Mouse (Mus musculus) splenic B cell, adult 2 months (primary cell): Measurements from ENCODE around the gene Lgi2.

Source experiments
- DNase-seq: peaks from one replicate; pipeline ENCODE4 v3.0.0-alpha.2; 2011; ENCODE audit warnings: low read depth, low spot score
- H3K27me3 ChIP-seq: 2 replicates; pipeline ENCODE4 v1.6.1; 2012; ENCODE audit warnings: mild to moderate bottlenecking, low read length, moderate library complexity, mixed read lengths; ENCODE audit not compliant: control insufficient read depth, poor library complexity, insufficient read depth, severe bottlenecking
- H3K36me3 ChIP-seq: 2 replicates; pipeline ENCODE4 v1.6.1; 2012; ENCODE audit warnings: mild to moderate bottlenecking, low read length, moderate library complexity, mixed read lengths; ENCODE audit not compliant: control insufficient read depth, poor library complexity, insufficient read depth, severe bottlenecking

The Lgi2 gene

GRCm38 (mm10) chr5:52516072-52516476, 50.2 kb downstream of the Lgi2 start:
- no peaks in the 10 kb centered on the region for H3K36me3 ChIP-seq
- H3K27me3 ChIP-seq: no peaks in the 10 kb centered on the region; the same call in 1 of the 2 replicates
- DNase-seq: no peak

GRCm38 (mm10) chr5:52515246-52516021, 50.8 kb downstream of the Lgi2 start:
- Histone ChIP-seq H3K27me3 (no peaks in the 10 kb centered on the region; the same call in 1 of the 2 replicates), H3K36me3 (no peaks in the 10 kb centered on the region)
- peak; percentile 62 for DNase-seq

- Histone ChIP-seq H3K36me3 (no peaks in the 10 kb centered on the region), H3K27me3 (no peaks in the 10 kb centered on the region)
- DNase-seq: no peak
Observed at GRCm38 (mm10) chr5:52511089-52511488, 55.2 kb downstream of the Lgi2 start.

GRCm38 (mm10) chr5:52509416-52509815, 56.8 kb downstream of the Lgi2 start:
- Histone ChIP-seq H3K36me3 (no peaks in the 10 kb centered on the region), H3K27me3 (no peaks in the 10 kb centered on the region)
- DNase-seq: no peak

- Histone ChIP-seq H3K27me3 (no peaks in the 10 kb centered on the region), H3K36me3 (no peaks in the 10 kb centered on the region)
- DNase-seq: no peak
Observed at GRCm38 (mm10) chr5:52504666-52505065, 61.6 kb downstream of the Lgi2 start.

- Histone ChIP-seq H3K36me3 (no peaks in the 10 kb centered on the region), H3K27me3 (no peaks in the 10 kb centered on the region)
- no peak for DNase-seq
Observed at GRCm38 (mm10) chr5:52504148-52504547, 62.1 kb downstream of the Lgi2 start.

GRCm38 (mm10) chr5:52495671-52496070, 70.6 kb downstream of the Lgi2 start:
- no peaks in the 10 kb centered on the region for H3K27me3 ChIP-seq
- no peak for DNase-seq
- no peaks in the 10 kb centered on the region for H3K36me3 ChIP-seq

GRCm38 (mm10) chr5:52491496-52491895, 74.8 kb downstream of the Lgi2 start:
- DNase-seq: no peak
- Histone ChIP-seq H3K27me3 (no peaks in the 10 kb centered on the region), H3K36me3 (no peaks in the 10 kb centered on the region)

GRCm38 (mm10) chr5:52487559-52488430, 78.5 kb downstream of the Lgi2 start:
- H3K27me3 ChIP-seq: no peaks in the 10 kb centered on the region
- no peak for DNase-seq
- H3K36me3 ChIP-seq: no peaks in the 10 kb centered on the region
